Mouse (Mus musculus): ENCODE results near the gene Rnf212. TPM values are rescaled to one million over a fixed set of nuclear protein-coding genes. Genes with fewer than 3 reads are reported as not detected.

The Rnf212 gene
- polyA plus RNA-seq, 1 experiment from 2014 or later: not detected

DNA sequence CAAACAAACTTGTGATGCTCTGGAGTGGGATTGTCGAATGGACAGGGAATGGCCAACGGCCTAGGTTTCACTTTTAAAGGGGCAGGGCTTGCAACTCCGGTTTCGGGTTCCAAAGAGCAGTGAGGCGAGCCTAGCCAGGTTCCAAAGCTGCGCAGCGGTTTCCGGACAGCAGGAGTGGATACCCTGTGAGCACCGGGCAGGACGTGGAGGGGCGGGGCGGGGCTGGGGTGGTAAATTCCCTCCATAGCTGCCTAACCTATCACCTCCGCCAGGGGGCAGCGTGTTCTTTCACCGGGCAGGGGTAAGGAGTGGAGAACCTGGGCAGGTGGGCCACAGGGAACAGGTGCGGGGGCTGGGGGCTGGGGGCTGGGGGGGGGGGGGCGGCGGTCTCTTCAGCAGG lies 82.5 kb downstream of the Rnf212 start, which contains the start of gene Fgfrl1:
TSS of gene Fgfrl1 (plus strand) at position 112 of the 400 bp plus-strand sequence.
- under 1% methylated on average over 14 of the region's 18 CpGs for WGBS
- no peaks in the 10 kb centered on the region for H3K9me3 ChIP-seq (ENCODE audit: control insufficient read depth, low read length)
- no peaks in the 10 kb centered on the region for H3K27me3 ChIP-seq (ENCODE audit: control insufficient read depth, insufficient read depth, low read length)
- peak; percentile 48 for ATAC-seq (ENCODE audit: low FRiP score, low TSS enrichment)
- H3K4me1 ChIP-seq (ENCODE audit: control insufficient read depth, insufficient read depth, low read length): peaks cover 27% of the 10 kb centered on the region
- no peaks in the 10 kb centered on the region for H3K36me3 ChIP-seq (ENCODE audit: control insufficient read depth, insufficient read depth, low read length)
- no peak within 1 kb of the TSS for H3K27ac ChIP-seq (ENCODE audit: low read depth, low read length)
- peak within 1 kb of the TSS; percentile 73 for H3K4me2 ChIP-seq (replicated peaks; ENCODE audit: low read depth, low read length)
- 0 out of 2 replicates have a peak within 1 kb of the TSS, but pooled peaks have one; percentile 58 for H3K9ac ChIP-seq (ENCODE audit: low read depth, low read length)
- H3K4me3 ChIP-seq (ENCODE audit: low read length): peak within 1 kb of the TSS; percentile 86

DNA sequence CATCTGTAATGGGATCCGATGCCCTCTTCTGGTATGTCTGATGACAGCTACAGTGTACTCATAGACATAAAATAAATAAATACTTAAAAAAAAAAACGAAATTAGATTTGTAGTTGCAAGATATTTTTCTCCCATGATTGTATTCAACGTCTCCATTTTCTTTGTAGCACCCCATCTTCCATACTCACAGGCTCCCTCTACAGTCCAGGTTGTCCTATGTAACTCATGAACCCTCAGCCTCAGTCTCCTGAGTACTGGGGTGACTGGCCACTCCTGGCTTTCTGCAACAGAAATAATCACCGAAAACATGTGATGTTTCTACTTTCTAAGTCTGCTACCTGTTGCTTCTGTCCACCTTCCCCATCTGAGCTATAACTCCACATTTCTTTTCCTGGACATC lies 83.6 kb downstream of the Rnf212 start:
- Histone ChIP-seq H3K4me1 (ENCODE audit: control insufficient read depth, insufficient read depth, low read length) (peaks cover 17% of the 10 kb centered on the region), H3K4me3 (ENCODE audit: low read length) (no peak overlapping the region), H3K36me3 (ENCODE audit: control insufficient read depth, insufficient read depth, low read length) (no peaks in the 10 kb centered on the region), H3K9me3 (ENCODE audit: control insufficient read depth, low read length) (no peaks in the 10 kb centered on the region), H3K4me2 (replicated peaks; ENCODE audit: low read depth, low read length) (no peak overlapping the region), H3K27ac (ENCODE audit: low read depth, low read length) (no peak overlapping the region), H3K27me3 (ENCODE audit: control insufficient read depth, insufficient read depth, low read length) (no peaks in the 10 kb centered on the region), H3K9ac (ENCODE audit: low read depth, low read length) (no peak overlapping the region)
- no peak for ATAC-seq (ENCODE audit: low FRiP score, low TSS enrichment)
- WGBS: 83% methylated on average over 4 of the region's 4 CpGs

DNA sequence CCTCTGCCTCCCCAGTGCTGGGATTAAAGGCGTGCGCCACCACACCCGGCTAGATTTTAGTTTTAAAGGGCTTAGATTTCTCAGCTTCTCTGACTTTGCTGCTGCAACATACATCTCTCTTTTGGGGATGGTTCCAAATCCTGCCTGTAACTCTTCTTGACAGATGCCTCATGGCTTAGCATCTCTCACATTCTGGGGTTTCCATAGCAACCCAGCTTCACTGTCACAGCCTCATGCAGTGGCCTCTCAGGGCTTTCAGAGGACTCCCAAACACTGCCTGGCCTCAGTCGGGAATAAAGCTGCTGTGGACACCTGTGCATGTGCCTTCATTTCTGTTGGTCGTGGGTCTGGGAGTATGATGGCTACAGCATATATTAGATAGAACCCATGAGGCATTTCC lies 85.7 kb downstream of the Rnf212 start:
- H3K4me3 ChIP-seq (ENCODE audit: low read length): no peak overlapping the region
- 78% methylated on average over 5 of the region's 5 CpGs for WGBS
- ATAC-seq (ENCODE audit: low FRiP score, low TSS enrichment): no peak
- no peaks in the 10 kb centered on the region for H3K27me3 ChIP-seq (ENCODE audit: control insufficient read depth, insufficient read depth, low read length)
- H3K9ac ChIP-seq (ENCODE audit: low read depth, low read length): no peak overlapping the region
- H3K27ac ChIP-seq (ENCODE audit: low read depth, low read length): no peak overlapping the region
- no peaks in the 10 kb centered on the region for H3K36me3 ChIP-seq (ENCODE audit: control insufficient read depth, insufficient read depth, low read length)
- H3K4me2 ChIP-seq (replicated peaks; ENCODE audit: low read depth, low read length): no peak overlapping the region
- H3K9me3 ChIP-seq (ENCODE audit: control insufficient read depth, low read length): no peaks in the 10 kb centered on the region
- H3K4me1 ChIP-seq (ENCODE audit: control insufficient read depth, insufficient read depth, low read length): peaks cover 9% of the 10 kb centered on the region; the same call in 1 of the 2 replicates

DNA sequence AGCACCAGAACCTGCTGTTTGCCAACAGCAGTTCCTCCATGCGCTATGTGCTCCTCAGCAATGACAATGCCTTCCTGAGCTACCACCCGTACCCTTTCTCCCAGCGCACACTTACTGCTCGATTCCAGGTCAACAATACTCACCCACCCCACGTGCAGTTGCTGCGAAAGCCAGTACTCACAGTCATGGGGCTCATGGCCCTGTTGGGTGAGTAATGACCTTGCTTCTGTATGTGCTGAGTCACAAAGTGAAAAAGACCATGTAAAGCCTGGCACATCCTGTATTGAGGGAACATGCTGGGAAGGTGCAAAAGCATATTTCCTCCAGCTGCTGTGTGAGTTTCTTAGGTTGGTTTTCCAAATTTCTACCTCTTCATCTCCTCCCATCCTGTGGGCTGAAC lies 93.9 kb downstream of the Rnf212 start:
- peaks cover 2% of the 10 kb centered on the region; the same call in 1 of the 2 replicates for H3K4me1 ChIP-seq (ENCODE audit: control insufficient read depth, insufficient read depth, low read length)
- ATAC-seq (ENCODE audit: low FRiP score, low TSS enrichment): no peak
- WGBS: 93% methylated on average over 6 of the region's 6 CpGs

DNA sequence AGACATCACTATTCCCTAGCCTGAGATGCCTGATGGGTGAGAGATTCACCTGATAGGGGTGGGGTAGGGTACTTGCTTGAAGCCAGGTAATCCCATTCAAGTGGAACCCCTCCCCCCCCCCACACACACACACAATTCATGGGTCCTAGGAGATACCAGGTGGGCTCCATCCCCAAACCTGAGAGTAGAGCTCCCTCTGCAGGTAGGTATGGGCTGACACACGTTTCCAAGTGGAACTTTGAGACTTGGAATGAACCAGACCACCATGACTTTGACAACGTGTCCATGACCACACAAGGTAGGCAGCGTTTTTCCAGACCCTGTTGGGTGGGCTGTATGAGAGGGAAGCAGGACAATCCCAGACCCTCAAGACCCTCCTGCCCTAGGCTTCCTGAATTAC lies 94.9 kb downstream of the Rnf212 start:
- no peak for ATAC-seq (ENCODE audit: low FRiP score, low TSS enrichment)
- WGBS: 57% methylated on average over 3 of the region's 3 CpGs

More for the DNA sequence above, 93.9 kb downstream of the Rnf212 start:
- Histone ChIP-seq H3K4me2 (replicated peaks; ENCODE audit: low read depth, low read length) (no peak overlapping the region), H3K9ac (ENCODE audit: low read depth, low read length) (no peak overlapping the region), H3K36me3 (ENCODE audit: control insufficient read depth, insufficient read depth, low read length) (no peaks in the 10 kb centered on the region), H3K27me3 (ENCODE audit: control insufficient read depth, insufficient read depth, low read length) (no peaks in the 10 kb centered on the region), H3K27ac (ENCODE audit: low read depth, low read length) (no peak overlapping the region), H3K9me3 (ENCODE audit: control insufficient read depth, low read length) (no peaks in the 10 kb centered on the region), H3K4me3 (ENCODE audit: low read length) (no peak overlapping the region)

More for the DNA sequence above, 94.9 kb downstream of the Rnf212 start:
- no peaks in the 10 kb centered on the region for H3K27me3 ChIP-seq (ENCODE audit: control insufficient read depth, insufficient read depth, low read length)
- peaks cover 2% of the 10 kb centered on the region; the same call in 1 of the 2 replicates for H3K4me1 ChIP-seq (ENCODE audit: control insufficient read depth, insufficient read depth, low read length)
- no peak overlapping the region for H3K27ac ChIP-seq (ENCODE audit: low read depth, low read length)
- H3K4me2 ChIP-seq (replicated peaks; ENCODE audit: low read depth, low read length): no peak overlapping the region
- no peaks in the 10 kb centered on the region for H3K9me3 ChIP-seq (ENCODE audit: control insufficient read depth, low read length)
- H3K4me3 ChIP-seq (ENCODE audit: low read length): no peak overlapping the region
- H3K36me3 ChIP-seq (ENCODE audit: control insufficient read depth, insufficient read depth, low read length): no peaks in the 10 kb centered on the region
- no peak overlapping the region for H3K9ac ChIP-seq (ENCODE audit: low read depth, low read length)

Other genes with a start within 250 kb of the Rnf212 start
- gene Cplx1, start 225.0 kb downstream of the Rnf212 start, polyA plus RNA-seq (2014; fragmentation: Nextera tagmentation; extraction: Ambion mirVana): 0.17 and 0.23 TPM in 2 replicates
- gene Gak, start 145.2 kb downstream of the Rnf212 start, polyA plus RNA-seq (2014; fragmentation: Nextera tagmentation; extraction: Ambion mirVana): 30.4 and 48.8 TPM in 2 replicates
- 23.0 and 29.0 TPM in 2 replicates for gene Tmem175, start 145.2 kb downstream of the Rnf212 start, polyA plus RNA-seq (2014; fragmentation: Nextera tagmentation; extraction: Ambion mirVana)
- gene Idua, start 114.7 kb downstream of the Rnf212 start, polyA plus RNA-seq (2014; fragmentation: Nextera tagmentation; extraction: Ambion mirVana): 11.0 and 11.3 TPM in 2 replicates
- gene Dgkq, start 105.3 kb downstream of the Rnf212 start, polyA plus RNA-seq (2014; fragmentation: Nextera tagmentation; extraction: Ambion mirVana): 5.0 and 9.1 TPM in 2 replicates
- 0.80 and 1.5 TPM in 2 replicates for gene Slc26a1, start 99.4 kb downstream of the Rnf212 start, polyA plus RNA-seq (2014; fragmentation: Nextera tagmentation; extraction: Ambion mirVana)
- 24.0 and 32.7 TPM in 2 replicates for gene Fgfrl1, start 82.6 kb downstream of the Rnf212 start, polyA plus RNA-seq (2014; fragmentation: Nextera tagmentation; extraction: Ambion mirVana)
- gene Tmed11, start 20.4 kb upstream of the Rnf212 start, polyA plus RNA-seq (2014; fragmentation: Nextera tagmentation; extraction: Ambion mirVana): not detected in 2 replicates
- gene Vmn2r8, start 33.9 kb upstream of the Rnf212 start, polyA plus RNA-seq (2014; fragmentation: Nextera tagmentation; extraction: Ambion mirVana): not detected in 2 replicates
- not detected in 2 replicates for gene Vmn2r9, start 77.6 kb upstream of the Rnf212 start, polyA plus RNA-seq (2014; fragmentation: Nextera tagmentation; extraction: Ambion mirVana)
- not detected in 2 replicates for gene Vmn2r10, start 231.5 kb upstream of the Rnf212 start, polyA plus RNA-seq (2014; fragmentation: Nextera tagmentation; extraction: Ambion mirVana)

All from kidney, embryonic 14.5 days (tissue).